Mouse (Mus musculus): Measurements from ENCODE around the gene Arhgap15. TPM values are rescaled to one million over a fixed set of nuclear protein-coding genes. Genes with fewer than 3 reads are reported as not detected.

Arhgap15 gene
- polyA plus RNA-seq, 1 experiment from 2014 or later: 0.95 TPM

DNA sequence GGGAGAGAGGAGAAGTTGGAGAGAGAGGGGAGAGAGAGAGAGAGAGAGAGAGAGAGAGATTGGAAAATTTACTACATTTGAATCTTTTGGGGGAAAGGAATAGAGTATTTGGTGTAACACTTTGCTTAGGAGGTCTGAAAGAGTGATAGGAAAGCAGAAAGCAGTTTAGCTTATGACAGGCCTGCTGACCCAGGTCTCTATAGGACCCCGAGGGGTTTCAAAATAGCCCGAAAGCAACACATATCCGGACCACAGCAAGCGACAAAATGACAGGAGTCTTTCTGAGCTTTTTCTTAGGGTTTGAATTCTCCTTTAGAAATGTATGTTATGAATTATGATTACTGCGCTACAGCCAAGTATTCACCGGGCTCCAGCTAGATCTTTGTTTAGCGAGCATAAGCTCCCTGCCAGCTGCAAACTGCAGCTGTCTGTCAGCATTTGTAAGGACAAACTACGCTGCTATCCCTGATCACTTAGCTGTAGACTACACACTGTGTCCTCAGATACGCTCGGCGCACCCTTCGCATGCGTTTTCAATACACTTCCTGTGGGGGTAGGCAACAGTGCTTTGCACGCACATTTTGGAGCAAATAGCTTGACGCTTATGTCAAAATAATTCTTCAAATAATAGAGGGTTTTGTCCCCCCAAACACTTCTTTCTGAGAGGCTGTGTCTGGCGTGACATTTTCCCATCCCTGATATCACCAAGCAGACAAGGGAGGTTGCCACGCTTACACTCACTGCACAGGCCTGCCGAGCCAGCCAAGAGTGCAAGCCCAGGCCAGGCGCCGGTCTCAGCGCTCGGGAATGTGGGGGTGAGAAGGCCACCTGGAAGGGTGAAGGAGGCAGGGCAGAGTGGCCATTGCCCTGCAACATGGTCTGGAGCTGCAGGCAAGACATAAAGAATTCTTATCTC is 355.9 kb downstream of the Arhgap15 start:
- Histone ChIP-seq H3K27ac (ENCODE audit: low read length) (peak overlapping the region; percentile 61), H3K4me3 (replicated peaks; ENCODE audit: low read length) (no peak overlapping the region), H3K9ac (replicated peaks; ENCODE audit: low read depth, low read length) (peak overlapping the region; percentile 40), H3K4me1 (replicated peaks; ENCODE audit: control insufficient read depth, insufficient read depth, low read length) (peaks cover 6% of the 10 kb centered on the region; the same call in 1 of the 2 replicates), H3K27me3 (replicated peaks; ENCODE audit: control insufficient read depth, insufficient read depth, low read length) (no peaks in the 10 kb centered on the region), H3K36me3 (ENCODE audit: control insufficient read depth, insufficient read depth) (no peaks in the 10 kb centered on the region), H3K4me2 (ENCODE audit: low read length) (no peak overlapping the region), H3K9me3 (ENCODE audit: control insufficient read depth, low read length) (no peaks in the 10 kb centered on the region)
- ATAC-seq: peak; percentile 88
- 44% methylated on average over 22 of the region's 22 CpGs for whole genome bisulfite sequencing

- no peak overlapping the region for H3K4me3 ChIP-seq (replicated peaks; ENCODE audit: low read length)
- peaks cover 6% of the 10 kb centered on the region; the same call in 1 of the 2 replicates for H3K4me1 ChIP-seq (replicated peaks; ENCODE audit: control insufficient read depth, insufficient read depth, low read length)
- no peaks in the 10 kb centered on the region for H3K9me3 ChIP-seq (ENCODE audit: control insufficient read depth, low read length)
- WGBS: 70% methylated on average over 8 of the region's 8 CpGs
- H3K36me3 ChIP-seq (ENCODE audit: control insufficient read depth, insufficient read depth): no peaks in the 10 kb centered on the region
- no peaks in the 10 kb centered on the region for H3K27me3 ChIP-seq (replicated peaks; ENCODE audit: control insufficient read depth, insufficient read depth, low read length)
- H3K27ac ChIP-seq (ENCODE audit: low read length): peak overlapping the region; percentile 61; the same call in 1 of the 2 replicates
- ATAC-seq: 0 out of 2 replicates have a peak, but pooled peaks have one; percentile 11
- H3K9ac ChIP-seq (replicated peaks; ENCODE audit: low read depth, low read length): peak overlapping the region; percentile 40
- H3K4me2 ChIP-seq (ENCODE audit: low read length): no peak overlapping the region
Measured at GRCm38 (mm10) chr2:44105198-44105555, 356.6 kb downstream of the Arhgap15 start.

DNA sequence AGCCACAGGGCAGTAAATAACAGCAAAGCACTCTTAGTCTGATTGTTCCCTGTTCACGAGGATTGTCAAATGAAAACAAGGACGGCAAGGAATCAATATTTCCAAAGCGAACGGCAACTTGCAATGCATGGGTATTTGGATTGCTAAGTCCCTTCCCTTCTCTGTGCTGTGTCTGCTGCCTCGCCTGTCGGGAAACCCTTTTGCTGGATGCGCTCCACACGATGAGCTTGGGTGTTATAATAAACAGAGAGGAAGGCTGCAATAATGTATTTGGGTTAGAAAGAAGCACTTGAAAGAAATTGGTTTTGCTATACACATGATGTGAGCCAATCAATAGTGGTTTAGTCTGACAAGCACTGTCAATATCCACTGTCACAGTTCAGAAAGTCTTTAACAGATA is 357.7 kb downstream of the Arhgap15 start:
- no peak overlapping the region for H3K4me3 ChIP-seq (replicated peaks; ENCODE audit: low read length)
- H3K9me3 ChIP-seq (ENCODE audit: control insufficient read depth, low read length): no peaks in the 10 kb centered on the region
- 76% methylated on average over 8 of the region's 8 CpGs for WGBS
- H3K4me2 ChIP-seq (ENCODE audit: low read length): no peak overlapping the region
- H3K36me3 ChIP-seq (ENCODE audit: control insufficient read depth, insufficient read depth): no peaks in the 10 kb centered on the region
- H3K27ac ChIP-seq (ENCODE audit: low read length): no peak overlapping the region
- no peak for ATAC-seq
- H3K27me3 ChIP-seq (replicated peaks; ENCODE audit: control insufficient read depth, insufficient read depth, low read length): no peaks in the 10 kb centered on the region
- no peak overlapping the region for H3K9ac ChIP-seq (replicated peaks; ENCODE audit: low read depth, low read length)
- H3K4me1 ChIP-seq (replicated peaks; ENCODE audit: control insufficient read depth, insufficient read depth, low read length): peaks cover 6% of the 10 kb centered on the region; the same call in 1 of the 2 replicates

DNA sequence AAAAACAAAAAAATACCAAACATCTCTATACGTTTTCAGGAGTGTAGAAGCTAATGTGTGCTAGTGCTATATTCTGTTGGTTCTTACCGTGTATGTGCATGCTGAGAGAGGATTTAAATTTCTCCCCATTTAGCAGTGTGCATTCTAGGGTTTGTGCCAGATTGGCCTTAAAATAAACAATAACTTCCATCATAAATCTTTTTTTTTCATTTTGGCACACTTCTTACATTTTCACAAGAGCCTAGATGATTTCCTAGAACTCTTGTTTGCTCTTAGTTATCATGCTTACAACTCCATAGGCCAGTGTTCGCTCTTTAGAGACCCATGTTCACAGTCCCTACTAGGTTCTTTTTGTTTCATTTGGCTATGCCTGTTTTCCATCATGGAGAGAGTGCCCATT is 362.7 kb downstream of the Arhgap15 start:
- ATAC-seq: no peak
- H3K9me3 ChIP-seq (ENCODE audit: control insufficient read depth, low read length): no peaks in the 10 kb centered on the region
- no peak overlapping the region for H3K27ac ChIP-seq (ENCODE audit: low read length)
- H3K4me1 ChIP-seq (replicated peaks; ENCODE audit: control insufficient read depth, insufficient read depth, low read length): no peaks in the 10 kb centered on the region
- 97% methylated on average over 3 of the region's 3 CpGs for WGBS
- no peak overlapping the region for H3K4me2 ChIP-seq (ENCODE audit: low read length)
- no peak overlapping the region for H3K9ac ChIP-seq (replicated peaks; ENCODE audit: low read depth, low read length)
- no peaks in the 10 kb centered on the region for H3K36me3 ChIP-seq (ENCODE audit: control insufficient read depth, insufficient read depth)
- no peak overlapping the region for H3K4me3 ChIP-seq (replicated peaks; ENCODE audit: low read length)
- H3K27me3 ChIP-seq (replicated peaks; ENCODE audit: control insufficient read depth, insufficient read depth, low read length): no peaks in the 10 kb centered on the region

- no peak overlapping the region for H3K9ac ChIP-seq (replicated peaks; ENCODE audit: low read depth, low read length)
- H3K4me2 ChIP-seq (ENCODE audit: low read length): no peak overlapping the region
- no peak for ATAC-seq
- no peaks in the 10 kb centered on the region for H3K27me3 ChIP-seq (replicated peaks; ENCODE audit: control insufficient read depth, insufficient read depth, low read length)
- 80% methylated on average over 9 of the region's 9 CpGs for WGBS
- no peaks in the 10 kb centered on the region for H3K9me3 ChIP-seq (ENCODE audit: control insufficient read depth, low read length)
- no peak overlapping the region for H3K4me3 ChIP-seq (replicated peaks; ENCODE audit: low read length)
- H3K36me3 ChIP-seq (ENCODE audit: control insufficient read depth, insufficient read depth): no peaks in the 10 kb centered on the region
- no peak overlapping the region for H3K27ac ChIP-seq (ENCODE audit: low read length)
- H3K4me1 ChIP-seq (replicated peaks; ENCODE audit: control insufficient read depth, insufficient read depth, low read length): no peaks in the 10 kb centered on the region
Measured at GRCm38 (mm10) chr2:44112990-44113798, 364.6 kb downstream of the Arhgap15 start.

DNA sequence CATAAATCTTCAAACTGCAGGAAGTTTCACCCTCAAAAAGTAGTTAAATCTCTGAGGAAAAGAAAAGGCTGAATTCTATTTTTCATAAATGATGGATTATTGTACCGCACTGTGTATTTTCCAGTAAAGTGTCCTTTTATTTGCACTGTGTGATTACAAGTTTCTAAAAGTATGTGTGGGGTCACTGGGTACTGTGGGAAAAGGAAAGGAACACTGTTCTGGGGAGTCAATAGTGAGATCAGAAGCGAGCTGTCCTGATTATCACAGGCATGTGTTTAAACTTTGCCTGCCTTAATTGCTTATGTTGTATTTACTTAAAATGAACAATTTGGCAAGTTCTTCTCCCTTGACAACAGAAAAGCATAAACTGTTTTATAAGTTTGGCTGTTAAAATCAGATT is 365.7 kb downstream of the Arhgap15 start:
- Histone ChIP-seq H3K27me3 (replicated peaks; ENCODE audit: control insufficient read depth, insufficient read depth, low read length) (no peaks in the 10 kb centered on the region), H3K4me2 (ENCODE audit: low read length) (no peak overlapping the region), H3K4me1 (replicated peaks; ENCODE audit: control insufficient read depth, insufficient read depth, low read length) (no peaks in the 10 kb centered on the region), H3K4me3 (replicated peaks; ENCODE audit: low read length) (no peak overlapping the region), H3K27ac (ENCODE audit: low read length) (no peak overlapping the region), H3K9me3 (ENCODE audit: control insufficient read depth, low read length) (no peaks in the 10 kb centered on the region), H3K9ac (replicated peaks; ENCODE audit: low read depth, low read length) (no peak overlapping the region), H3K36me3 (ENCODE audit: control insufficient read depth, insufficient read depth) (no peaks in the 10 kb centered on the region)
- no peak for ATAC-seq
- WGBS: 54% methylated on average over 2 of the region's 2 CpGs

DNA sequence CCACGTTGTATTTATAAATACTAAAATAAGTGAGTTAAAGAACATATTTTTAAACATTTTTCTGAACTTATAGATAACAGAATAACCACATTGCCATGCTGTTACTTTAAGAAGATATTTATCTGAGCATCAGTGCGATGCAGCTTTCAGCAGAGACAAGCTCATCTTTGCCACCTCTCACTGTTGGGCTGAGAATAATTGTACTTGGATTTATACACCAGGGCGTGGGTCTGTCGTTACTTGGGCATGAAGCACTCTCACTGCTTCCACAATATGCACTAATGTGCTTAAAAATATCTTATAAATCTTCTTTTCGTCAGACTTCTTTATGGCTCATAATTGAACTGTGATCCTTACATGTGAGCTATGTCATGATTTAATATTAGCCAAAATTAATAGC is 372.5 kb downstream of the Arhgap15 start:
- ATAC-seq: no peak
- no peak overlapping the region for H3K4me3 ChIP-seq (replicated peaks; ENCODE audit: low read length)
- no peaks in the 10 kb centered on the region for H3K27me3 ChIP-seq (replicated peaks; ENCODE audit: control insufficient read depth, insufficient read depth, low read length)
- no peaks in the 10 kb centered on the region for H3K9me3 ChIP-seq (ENCODE audit: control insufficient read depth, low read length)
- H3K36me3 ChIP-seq (ENCODE audit: control insufficient read depth, insufficient read depth): no peaks in the 10 kb centered on the region
- H3K4me1 ChIP-seq (replicated peaks; ENCODE audit: control insufficient read depth, insufficient read depth, low read length): no peaks in the 10 kb centered on the region
- no peak overlapping the region for H3K9ac ChIP-seq (replicated peaks; ENCODE audit: low read depth, low read length)
- H3K4me2 ChIP-seq (ENCODE audit: low read length): no peak overlapping the region
- WGBS: 83% methylated on average over 5 of the region's 5 CpGs
- H3K27ac ChIP-seq (ENCODE audit: low read length): no peak overlapping the region

- Histone ChIP-seq H3K4me2 (ENCODE audit: low read length) (no peak overlapping the region), H3K9me3 (ENCODE audit: control insufficient read depth, low read length) (no peaks in the 10 kb centered on the region), H3K36me3 (ENCODE audit: control insufficient read depth, insufficient read depth) (no peaks in the 10 kb centered on the region), H3K4me1 (replicated peaks; ENCODE audit: control insufficient read depth, insufficient read depth, low read length) (no peaks in the 10 kb centered on the region), H3K27ac (ENCODE audit: low read length) (no peak overlapping the region), H3K4me3 (replicated peaks; ENCODE audit: low read length) (no peak overlapping the region), H3K9ac (replicated peaks; ENCODE audit: low read depth, low read length) (no peak overlapping the region), H3K27me3 (replicated peaks; ENCODE audit: control insufficient read depth, insufficient read depth, low read length) (no peaks in the 10 kb centered on the region)
- ATAC-seq: no peak
- WGBS: 93% methylated on average over 2 of the region's 2 CpGs
Measured at GRCm38 (mm10) chr2:44123246-44123645, 374.6 kb downstream of the Arhgap15 start.

DNA sequence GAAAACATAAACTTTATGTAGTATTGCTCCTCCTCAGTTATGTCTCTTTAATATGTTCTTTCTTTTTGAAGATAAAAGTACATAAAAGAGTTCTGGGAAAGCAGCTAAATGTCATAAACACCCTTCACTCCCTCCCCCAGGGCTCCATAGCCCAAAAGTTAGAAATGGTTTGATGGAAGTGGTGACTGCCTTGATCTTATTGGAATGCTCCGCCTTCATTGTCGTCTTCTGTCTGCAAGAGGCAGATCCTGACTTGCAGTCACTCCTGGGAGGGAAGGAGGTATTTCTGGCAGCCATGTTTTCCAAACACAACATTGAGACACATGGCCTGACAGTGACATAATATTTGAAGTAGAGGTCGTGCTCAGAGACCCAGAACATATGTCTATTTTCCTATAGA is 375.5 kb downstream of the Arhgap15 start:
- Histone ChIP-seq H3K27me3 (replicated peaks; ENCODE audit: control insufficient read depth, insufficient read depth, low read length) (no peaks in the 10 kb centered on the region), H3K4me2 (ENCODE audit: low read length) (no peak overlapping the region), H3K9ac (replicated peaks; ENCODE audit: low read depth, low read length) (no peak overlapping the region), H3K4me1 (replicated peaks; ENCODE audit: control insufficient read depth, insufficient read depth, low read length) (no peaks in the 10 kb centered on the region), H3K27ac (ENCODE audit: low read length) (no peak overlapping the region), H3K36me3 (ENCODE audit: control insufficient read depth, insufficient read depth) (no peaks in the 10 kb centered on the region), H3K4me3 (replicated peaks; ENCODE audit: low read length) (no peak overlapping the region), H3K9me3 (ENCODE audit: control insufficient read depth, low read length) (no peaks in the 10 kb centered on the region)
- WGBS: 71% methylated on average over 3 of the region's 3 CpGs
- no peak for ATAC-seq

Measured in forebrain, embryonic 16.5 days (tissue).